Mouse (Mus musculus): Measurements from ENCODE around the gene Trim11.

Trim11 gene

DNA sequence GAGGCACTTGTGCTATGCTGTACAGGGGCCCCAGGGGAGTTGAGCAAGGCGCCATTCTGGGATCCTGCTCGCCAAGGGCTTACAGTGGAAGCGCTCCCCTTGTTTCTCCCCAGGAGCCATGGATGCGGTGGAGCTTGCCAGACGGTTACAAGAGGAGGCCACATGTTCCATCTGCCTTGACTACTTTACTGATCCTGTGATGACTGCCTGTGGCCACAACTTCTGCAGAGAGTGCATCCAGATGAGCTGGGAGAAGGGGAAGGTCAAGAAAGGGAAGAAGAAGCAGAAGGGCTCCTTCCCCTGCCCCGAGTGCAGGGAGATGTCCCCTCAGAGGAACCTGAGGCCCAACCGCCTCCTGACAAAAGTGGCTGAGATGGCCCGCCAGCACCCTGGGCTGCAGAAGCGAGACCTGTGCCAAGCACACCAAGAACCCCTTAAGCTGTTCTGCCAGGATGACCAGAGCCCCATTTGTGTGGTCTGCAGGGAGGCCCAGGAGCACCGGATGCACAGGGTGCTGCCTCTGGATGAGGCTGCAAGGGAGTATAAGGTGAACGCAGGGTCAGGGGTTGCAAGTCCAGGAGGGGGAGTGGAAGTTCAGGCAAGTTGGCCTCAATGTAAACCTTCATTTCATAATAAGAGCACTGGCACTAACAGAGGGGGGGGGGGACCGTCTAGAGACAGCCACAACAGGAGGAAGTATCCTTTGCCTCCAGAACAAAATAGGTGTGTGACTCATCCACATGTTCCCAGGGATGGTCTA, 12.7 kb upstream of the Trim11 start:
- no peak for DNase-seq (ENCODE audit: low read depth, low spot score)
- Histone ChIP-seq H3K27me3 (ENCODE audit: control insufficient read depth, insufficient read depth, low read length, poor library complexity, severe bottlenecking) (no peaks in the 10 kb centered on the region), H3K36me3 (ENCODE audit: control insufficient read depth, insufficient read depth, low read length, poor library complexity, severe bottlenecking) (no peaks in the 10 kb centered on the region)

DNA sequence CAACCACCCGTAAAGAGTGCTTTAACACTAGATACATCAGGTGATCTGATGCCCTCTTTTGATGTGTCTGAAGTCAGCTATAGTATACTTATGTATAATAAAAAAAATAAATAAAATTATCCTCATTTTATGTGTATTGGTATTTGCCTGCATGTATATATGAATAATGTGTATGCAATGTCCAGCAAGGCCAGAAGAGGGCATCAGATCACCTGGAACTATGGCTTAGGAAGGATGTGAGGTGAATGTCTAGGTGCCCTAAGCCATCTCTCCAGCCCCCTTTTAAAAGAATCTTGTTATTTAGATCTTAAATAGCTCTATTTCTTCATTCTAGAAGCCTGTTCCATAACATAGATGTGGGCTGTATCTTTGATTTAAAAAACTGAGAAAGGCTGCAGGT, 10.5 kb upstream of the Trim11 start:
- peak; percentile 83 for DNase-seq (ENCODE audit: low read depth, low spot score)
- H3K27me3 ChIP-seq (ENCODE audit: control insufficient read depth, insufficient read depth, low read length, poor library complexity, severe bottlenecking): no peaks in the 10 kb centered on the region
- no peaks in the 10 kb centered on the region for H3K36me3 ChIP-seq (ENCODE audit: control insufficient read depth, insufficient read depth, low read length, poor library complexity, severe bottlenecking)

DNA sequence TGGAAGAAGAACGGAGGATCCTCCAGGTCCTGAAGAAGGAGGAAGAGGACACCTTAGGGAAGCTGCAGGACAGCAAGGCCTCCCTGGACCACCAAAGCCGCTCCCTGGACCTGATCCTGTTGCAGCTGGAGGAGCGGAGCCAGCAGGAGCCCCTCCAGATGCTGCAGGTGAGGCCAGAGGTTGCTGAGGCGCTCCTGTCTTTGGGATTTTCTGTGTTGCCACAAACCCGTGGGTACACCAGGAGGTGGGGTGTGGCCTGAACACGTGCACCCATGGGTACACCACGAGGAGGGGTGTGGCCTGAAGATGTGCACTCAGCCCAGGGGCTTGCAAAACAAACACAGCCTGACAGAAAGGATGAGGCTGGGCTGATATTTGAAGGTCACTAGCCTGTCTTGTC, 9.3 kb upstream of the Trim11 start:
- Histone ChIP-seq H3K27me3 (ENCODE audit: control insufficient read depth, insufficient read depth, low read length, poor library complexity, severe bottlenecking) (no peaks in the 10 kb centered on the region), H3K36me3 (ENCODE audit: control insufficient read depth, insufficient read depth, low read length, poor library complexity, severe bottlenecking) (no peaks in the 10 kb centered on the region)
- no peak for DNase-seq (ENCODE audit: low read depth, low spot score)

GRCm38 (mm10) chr11:58969027-58969426, 8.9 kb upstream of the Trim11 start:
- Histone ChIP-seq H3K36me3 (ENCODE audit: control insufficient read depth, insufficient read depth, low read length, poor library complexity, severe bottlenecking) (no peaks in the 10 kb centered on the region), H3K27me3 (ENCODE audit: control insufficient read depth, insufficient read depth, low read length, poor library complexity, severe bottlenecking) (no peaks in the 10 kb centered on the region)
- DNase-seq (ENCODE audit: low read depth, low spot score): no peak

DNA sequence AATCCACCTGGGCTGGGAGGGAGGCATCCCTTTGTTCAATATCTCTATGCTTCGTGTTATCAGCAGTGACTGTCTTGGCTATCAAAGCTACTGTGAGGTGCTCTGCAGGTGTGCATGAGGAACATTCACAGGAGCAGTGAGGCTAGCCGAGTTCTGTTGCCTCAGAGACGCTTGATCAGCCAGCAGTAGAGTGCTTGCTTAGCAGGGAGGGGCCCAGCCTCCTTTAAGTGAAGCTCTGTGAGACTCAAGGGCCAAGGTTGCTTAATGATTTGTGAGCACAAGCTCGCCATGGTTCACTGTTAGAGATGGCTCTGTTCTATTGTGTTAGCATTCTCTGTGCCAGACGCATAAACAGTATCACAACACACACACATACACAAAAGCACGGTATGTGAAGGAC, 8.2 kb upstream of the Trim11 start:
- H3K36me3 ChIP-seq (ENCODE audit: control insufficient read depth, insufficient read depth, low read length, poor library complexity, severe bottlenecking): no peaks in the 10 kb centered on the region
- DNase-seq (ENCODE audit: low read depth, low spot score): peak; percentile 34
- no peaks in the 10 kb centered on the region for H3K27me3 ChIP-seq (ENCODE audit: control insufficient read depth, insufficient read depth, low read length, poor library complexity, severe bottlenecking)

GRCm38 (mm10) chr11:58970831-58971530, 6.9 kb upstream of the Trim11 start:
- DNase-seq (ENCODE audit: low read depth, low spot score): no peak
- no peaks in the 10 kb centered on the region for H3K27me3 ChIP-seq (ENCODE audit: control insufficient read depth, insufficient read depth, low read length, poor library complexity, severe bottlenecking)

GRCm38 (mm10) chr11:58971796-58972195, 6.1 kb upstream of the Trim11 start:
- Histone ChIP-seq H3K36me3 (ENCODE audit: control insufficient read depth, insufficient read depth, low read length, poor library complexity, severe bottlenecking) (no peaks in the 10 kb centered on the region), H3K27me3 (ENCODE audit: control insufficient read depth, insufficient read depth, low read length, poor library complexity, severe bottlenecking) (no peaks in the 10 kb centered on the region)
- DNase-seq (ENCODE audit: low read depth, low spot score): no peak

More at GRCm38 (mm10) chr11:58970831-58971530, 6.9 kb upstream of the Trim11 start:
- H3K36me3 ChIP-seq (ENCODE audit: control insufficient read depth, insufficient read depth, low read length, poor library complexity, severe bottlenecking): no peaks in the 10 kb centered on the region

GRCm38 (mm10) chr11:58974414-58974813, 3.5 kb upstream of the Trim11 start:
- no peak for DNase-seq (ENCODE audit: low read depth, low spot score)
- no peaks in the 10 kb centered on the region for H3K36me3 ChIP-seq (ENCODE audit: control insufficient read depth, insufficient read depth, low read length, poor library complexity, severe bottlenecking)
- no peaks in the 10 kb centered on the region for H3K27me3 ChIP-seq (ENCODE audit: control insufficient read depth, insufficient read depth, low read length, poor library complexity, severe bottlenecking)

- Histone ChIP-seq H3K36me3 (ENCODE audit: control insufficient read depth, insufficient read depth, low read length, poor library complexity, severe bottlenecking) (no peaks in the 10 kb centered on the region; the same call in none of the 2 replicates), H3K27me3 (ENCODE audit: control insufficient read depth, insufficient read depth, low read length, poor library complexity, severe bottlenecking) (no peaks in the 10 kb centered on the region)
- DNase-seq (ENCODE audit: low read depth, low spot score): peak; percentile 36
These were observed 743 bp upstream of the Trim11 start for GRCm38 (mm10) chr11:58977150-58977549.

- DNase-seq (ENCODE audit: low read depth, low spot score): peak; percentile 36
- no peaks in the 10 kb centered on the region for H3K27me3 ChIP-seq (ENCODE audit: control insufficient read depth, insufficient read depth, low read length, poor library complexity, severe bottlenecking)
- no peaks in the 10 kb centered on the region; the same call in none of the 2 replicates for H3K36me3 ChIP-seq (ENCODE audit: control insufficient read depth, insufficient read depth, low read length, poor library complexity, severe bottlenecking)
These were observed 276 bp upstream of the Trim11 start for GRCm38 (mm10) chr11:58977607-58978026.

DNA sequence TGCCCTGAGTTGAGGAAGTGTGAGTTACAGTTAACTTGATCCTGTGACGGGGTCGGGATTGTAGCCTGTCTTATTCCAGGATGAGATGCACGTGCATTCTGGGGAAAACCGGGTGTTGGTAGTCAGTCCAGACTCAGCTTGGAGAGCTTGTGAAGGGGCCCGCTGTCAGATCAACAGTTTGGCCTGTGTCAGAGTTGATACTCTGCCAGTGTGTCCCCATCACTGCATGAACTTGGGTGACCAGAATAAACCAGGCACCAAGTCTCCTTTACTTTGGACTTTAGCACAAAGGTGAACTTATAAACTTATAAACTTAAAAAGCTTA, 775 bp downstream of the Trim11 start:
- Histone ChIP-seq H3K27me3 (ENCODE audit: control insufficient read depth, insufficient read depth, low read length, poor library complexity, severe bottlenecking) (no peaks in the 10 kb centered on the region), H3K36me3 (ENCODE audit: control insufficient read depth, insufficient read depth, low read length, poor library complexity, severe bottlenecking) (no peaks in the 10 kb centered on the region; the same call in none of the 2 replicates)
- no peak for DNase-seq (ENCODE audit: low read depth, low spot score)

DNA sequence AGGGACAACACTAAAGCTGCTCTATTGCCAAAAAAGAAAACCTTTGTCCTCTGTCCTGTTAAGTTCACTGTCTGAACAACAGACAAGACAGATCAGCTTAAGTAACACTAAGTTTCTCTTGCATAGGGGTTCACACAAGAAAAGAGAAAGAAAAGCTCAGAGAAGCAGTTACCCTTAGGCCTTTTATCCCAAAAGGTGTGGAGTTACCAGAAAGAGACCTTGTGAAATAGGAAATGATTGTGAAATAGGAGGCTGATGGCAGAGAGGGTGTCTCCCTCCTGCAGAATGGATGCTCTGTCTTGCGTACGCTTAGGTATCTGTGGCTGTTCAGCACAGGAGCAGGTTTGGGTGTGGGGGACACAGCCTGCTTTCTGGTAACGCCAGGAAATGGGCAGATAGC, 1.3 kb downstream of the Trim11 start:
- no peaks in the 10 kb centered on the region; the same call in none of the 2 replicates for H3K36me3 ChIP-seq (ENCODE audit: control insufficient read depth, insufficient read depth, low read length, poor library complexity, severe bottlenecking)
- no peaks in the 10 kb centered on the region for H3K27me3 ChIP-seq (ENCODE audit: control insufficient read depth, insufficient read depth, low read length, poor library complexity, severe bottlenecking)
- DNase-seq (ENCODE audit: low read depth, low spot score): no peak

DNA sequence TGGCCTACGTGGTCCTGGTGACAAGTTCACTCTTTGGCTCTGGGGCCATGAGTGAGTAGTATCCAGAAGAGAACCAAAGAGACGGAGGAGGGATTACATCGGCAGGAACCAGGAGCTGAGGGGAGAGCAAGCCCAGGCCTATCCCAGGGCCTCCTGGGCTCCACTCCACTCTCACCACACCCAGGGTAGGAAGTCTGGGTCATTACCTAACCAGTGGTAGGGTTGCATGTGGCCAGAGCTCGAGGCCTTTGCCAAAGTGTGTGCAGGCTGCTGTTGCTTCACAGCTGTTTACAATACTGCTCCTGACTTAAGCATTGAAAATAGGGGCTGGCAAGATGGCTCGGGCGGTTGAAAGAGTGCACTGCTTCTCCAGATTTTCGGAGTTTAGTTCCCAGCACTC, 1.8 kb downstream of the Trim11 start:
- DNase-seq (ENCODE audit: low read depth, low spot score): no peak
- no peaks in the 10 kb centered on the region; the same call in none of the 2 replicates for H3K36me3 ChIP-seq (ENCODE audit: control insufficient read depth, insufficient read depth, low read length, poor library complexity, severe bottlenecking)
- H3K27me3 ChIP-seq (ENCODE audit: control insufficient read depth, insufficient read depth, low read length, poor library complexity, severe bottlenecking): no peaks in the 10 kb centered on the region

DNA sequence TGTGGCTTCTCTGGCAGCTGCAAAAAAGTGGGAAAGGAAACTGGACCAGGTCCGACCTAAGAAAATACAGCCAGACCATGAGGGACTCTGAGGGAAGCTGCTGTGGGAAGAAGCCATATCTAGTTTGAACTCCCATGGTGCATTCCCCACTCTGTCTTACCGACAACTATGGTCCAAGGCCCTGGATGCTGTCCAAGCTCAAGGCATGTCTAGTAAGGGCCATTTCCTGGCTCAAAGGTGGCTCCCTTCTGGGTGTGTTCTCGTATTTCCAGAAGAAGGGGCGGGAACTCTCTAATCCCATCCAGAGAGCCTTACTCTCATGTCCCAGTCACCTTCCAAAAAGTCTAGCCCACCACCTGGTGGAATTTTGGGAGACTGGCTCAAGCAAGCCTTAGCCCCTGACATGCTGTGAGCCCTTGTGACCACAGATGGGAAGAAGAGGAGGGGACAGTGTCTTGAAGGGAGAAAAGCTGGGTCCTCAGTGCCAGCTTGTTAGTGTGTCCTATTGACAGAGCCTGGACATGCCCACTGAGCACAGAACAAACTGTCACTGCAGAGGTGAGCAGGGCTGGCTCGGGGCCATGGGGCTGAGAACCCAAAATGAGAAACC, 2.6 kb downstream of the Trim11 start:
- no peak for DNase-seq (ENCODE audit: low read depth, low spot score)
- Histone ChIP-seq H3K36me3 (ENCODE audit: control insufficient read depth, insufficient read depth, low read length, poor library complexity, severe bottlenecking) (peaks cover 4% of the 10 kb centered on the region), H3K27me3 (ENCODE audit: control insufficient read depth, insufficient read depth, low read length, poor library complexity, severe bottlenecking) (no peaks in the 10 kb centered on the region)
